Mouse (Mus musculus) CH12.LX (cell line): ENCODE measurements around the gene Grcc10. TPM values are rescaled to one million over a fixed set of nuclear protein-coding genes. Genes with fewer than 3 reads are reported as not detected.

Experiments
- DNase-seq: peaks from one replicate; pipeline ENCODE4 v3.0.0-alpha.2; 2013; ENCODE audit errors: extremely low read depth
- H3K27ac ChIP-seq: 2 replicates; pipeline ENCODE4 v1.5.1; 2012; ENCODE audit warnings: low read depth, mild to moderate bottlenecking, control low read depth, moderate library complexity; ENCODE audit not compliant: insufficient read depth
- H3K27me3 ChIP-seq: replicated peaks from 2 replicates; pipeline ENCODE3; 2012; ENCODE audit warnings: inconsistent platforms
- H3K36me3 ChIP-seq, 2 experiments: replicated peaks in 1 of 2; 2 replicates each; pipeline versions ENCODE3 to v1.6.1; 2012; ENCODE audit warnings: inconsistent platforms in 1 of 2, low read length in 1 of 2, mild to moderate bottlenecking in 1 of 2, mixed read lengths in 1 of 2, moderate library complexity in 1 of 2; ENCODE audit not compliant: control insufficient read depth in 1 of 2, insufficient read depth in 1 of 2
- H3K4me1 ChIP-seq, 2 experiments: 2 replicates each; pipeline ENCODE4 v1.6.1; 2012; ENCODE audit warnings: inconsistent platforms in 1 of 2, moderate library complexity in 1 of 2; ENCODE audit not compliant: insufficient read depth in 2 of 2, control insufficient read depth in 1 of 2
- H3K4me2 ChIP-seq: 2 replicates; pipeline ENCODE4 v1.6.1; 2012; ENCODE audit warnings: low read depth, mild to moderate bottlenecking, control low read depth; ENCODE audit not compliant: poor library complexity, insufficient read depth, severe bottlenecking
- H3K4me3 ChIP-seq, 3 experiments: fragments of 150-350 bp in 1 of 3; sonication (generic) in 1 of 3; replicated peaks in 1 of 3; 2 replicates each; pipeline versions ENCODE3 to v1.5.1; 2011 to 2012; ENCODE audit warnings: low read depth in 2 of 3, low read length in 2 of 3, mild to moderate bottlenecking in 2 of 3, moderate library complexity in 2 of 3, control low read depth in 1 of 3, improper control_type of control experiment in 1 of 3, inconsistent platforms in 1 of 3, mixed read lengths in 1 of 3; ENCODE audit not compliant: poor library complexity in 1 of 3
- H3K79me2 ChIP-seq: replicated peaks from 2 replicates; pipeline ENCODE4 v1.6.1; 2012; ENCODE audit warnings: mild to moderate bottlenecking, moderate library complexity; ENCODE audit not compliant: control insufficient read depth, poor library complexity, insufficient read depth, severe bottlenecking; ENCODE audit errors: extremely low read depth
- H3K9ac ChIP-seq: 2 replicates; pipeline ENCODE4 v1.6.1; 2012; ENCODE audit warnings: low read depth, mild to moderate bottlenecking, control low read depth, moderate library complexity; ENCODE audit not compliant: insufficient read depth
- H3K9me3 ChIP-seq: replicated peaks from 2 replicates; pipeline ENCODE3; 2012; ENCODE audit warnings: low read length, inconsistent platforms, mixed read lengths
- BHLHE40 ChIP-seq: IDR thresholded peaks from 2 replicates; pipeline ENCODE4 v1.6.1; 2011; ENCODE audit warnings: mild to moderate bottlenecking, low read depth, low read length, improper control_type of control experiment
- E2F4 ChIP-seq: IDR thresholded peaks from 2 replicates; pipeline ENCODE4 v1.6.1; 2011; ENCODE audit warnings: low read depth, low read length, improper control_type of control experiment; ENCODE audit not compliant: insufficient replicate concordance
- GABPA ChIP-seq: IDR thresholded peaks from 2 replicates; pipeline ENCODE4 v1.6.1; 2012; ENCODE audit warnings: low read depth, low read length, improper control_type of control experiment, inconsistent platforms; ENCODE audit not compliant: insufficient replicate concordance
- IRF4 ChIP-seq: IDR thresholded peaks from 2 replicates; pipeline ENCODE4 v1.6.1; 2014; ENCODE audit warnings: low read depth, mild to moderate bottlenecking, inconsistent platforms, low read length, improper control_type of control experiment
- MAX ChIP-seq: IDR thresholded peaks from 2 replicates; pipeline ENCODE4 v1.6.1; 2011; ENCODE audit warnings: low read length, improper control_type of control experiment
- MAZ ChIP-seq: IDR thresholded peaks from 2 replicates; pipeline ENCODE4 v1.6.1; 2012; ENCODE audit warnings: low read depth, mild to moderate bottlenecking, inconsistent platforms, low read length, improper control_type of control experiment, moderate library complexity
- MEF2A ChIP-seq: IDR thresholded peaks from 2 replicates; pipeline ENCODE4 v1.6.1; 2014; ENCODE audit warnings: low read depth, mild to moderate bottlenecking, inconsistent platforms, low read length, improper control_type of control experiment, borderline replicate concordance
- MXI1 ChIP-seq: IDR thresholded peaks from 2 replicates; pipeline ENCODE4 v1.6.1; 2011; ENCODE audit warnings: mild to moderate bottlenecking, low read depth, low read length, improper control_type of control experiment
- POLR2AphosphoS2 ChIP-seq: IDR thresholded peaks from 2 replicates; pipeline ENCODE4 v1.6.1; 2011; ENCODE audit warnings: low read depth, low read length, improper control_type of control experiment
- RAD21 ChIP-seq: IDR thresholded peaks from 2 replicates; pipeline ENCODE4 v1.6.1; 2011; ENCODE audit warnings: low read depth, mild to moderate bottlenecking, low read length, improper control_type of control experiment, moderate library complexity
- TCF12 ChIP-seq: IDR thresholded peaks from 2 replicates; pipeline ENCODE4 v1.6.1; 2014; ENCODE audit warnings: low read depth, mild to moderate bottlenecking, inconsistent platforms, low read length, improper control_type of control experiment
- UBTF ChIP-seq: IDR thresholded peaks from 2 replicates; pipeline ENCODE4 v1.6.1; 2012; ENCODE audit warnings: low read depth, mild to moderate bottlenecking, inconsistent platforms, low read length, improper control_type of control experiment, moderate library complexity
- ZKSCAN1 ChIP-seq: IDR thresholded peaks from 2 replicates; pipeline ENCODE4 v1.6.1; 2012; ENCODE audit warnings: low read depth, inconsistent platforms, low read length, improper control_type of control experiment, borderline replicate concordance
- dilution Hi-C: fragments of 300-500 bp; cut with MboI; formaldehyde crosslinking; loops from 2 replicates; pipeline ENCODE4 v1.14.3; 2020; ENCODE audit warnings: low sequenced_read_pairs; ENCODE audit not compliant: extremely low pct_unique_long_range_greater_than_20kb, extremely low pct_ligation_motif_present
- in situ Hi-C: fragments of 300-500 bp; cut with MboI; formaldehyde crosslinking; loops from 3 replicates; pipeline ENCODE4 v1.14.3; 2019; ENCODE audit warnings: low sequenced_read_pairs, low pct_ligation_motif_present, low pct_unique_long_range_greater_than_20kb, mixed read lengths
- polyA plus RNA-seq: library from polyadenylated mRNA; unstranded; fragments of >175 nt; gene quantifications from 2 replicates; pipeline ENCODE4 v1.2.1, GENCODE M21; 2012; ENCODE audit warnings: low read depth; ENCODE audit not compliant: insufficient read length
- total RNA-seq, 2 experiments: library from RNA; depleted of rRNA; stranded (reverse); fragments of 300-350 nt in 1 of 2; fragments of >200 nt in 1 of 2; gene quantifications; 2 replicates each; pipeline ENCODE4 v1.2.3; 2012 to 2014

The Grcc10 gene
- total and polyA plus RNA-seq, 3 experiments: 64.3 to 197 (median 88.4) TPM

- Histone ChIP-seq H3K4me1 (peaks cover 36 to 80% of the 10 kb centered on the region in 2 experiments), H3K27ac (no peak overlapping the region), H3K9me3 (no peaks in the 10 kb centered on the region), H3K36me3 (peaks cover 45 to 88% of the 10 kb centered on the region in 2 experiments), H3K79me2 (peaks cover 5% of the 10 kb centered on the region), H3K9ac (no peak overlapping the region), H3K4me3 (no peak overlapping the region), H3K4me2 (no peak overlapping the region), H3K27me3 (no peaks in the 10 kb centered on the region)
- DNase-seq: no peak
- TF ChIP-seq TCF12: no peak
- no peak for TF ChIP-seq MXI1
- TF ChIP-seq IRF4: no peak
- no peak for TF ChIP-seq GABPA
- no peak for TF ChIP-seq ZKSCAN1
- in situ Hi-C loops: no loop called here
- dilution Hi-C loops: no loop called here
Observed at GRCm38 (mm10) chr6:124719354-124719978, 21.7 kb downstream of the Grcc10 start.

- Histone ChIP-seq H3K4me2 (no peak overlapping the region), H3K27me3 (no peaks in the 10 kb centered on the region), H3K4me1 (peaks cover 37 to 80% of the 10 kb centered on the region in 2 experiments), H3K9me3 (no peaks in the 10 kb centered on the region), H3K79me2 (peaks cover 12% of the 10 kb centered on the region), H3K4me3 (no peak overlapping the region), H3K27ac (no peak overlapping the region), H3K36me3 (peaks cover 49 to 89% of the 10 kb centered on the region in 2 experiments), H3K9ac (no peak overlapping the region)
- in situ Hi-C loops: no loop called here
- DNase-seq: no peak
- dilution Hi-C loops: no loop called here
- TF ChIP-seq MEF2A (no peak), POLR2AphosphoS2 (no peak), UBTF (no peak), MXI1 (no peak), MAZ (no peak), BHLHE40 (no peak), E2F4 (no peak), ZKSCAN1 (no peak), MAX (no peak), RAD21 (no peak)
Observed at GRCm38 (mm10) chr6:124718703-124719102, 22.5 kb downstream of the Grcc10 start.
